Mouse (Mus musculus) ES-Bruce4 (cell line): ENCODE data around the gene Krt76.

Source experiments
- CTCF ChIP-seq: IDR thresholded peaks from one replicate; pipeline ENCODE4 v1.8.1; 2011; ENCODE audit warnings: low read depth, low read length
- EP300 ChIP-seq: IDR thresholded peaks from 2 replicates; pipeline ENCODE4 v1.6.1; 2011; ENCODE audit warnings: low read depth, low read length; ENCODE audit not compliant: insufficient read depth

- no peak for TF ChIP-seq CTCF
- no peak for TF ChIP-seq EP300
Observed at GRCm38 (mm10) chr15:101927340-101928080, 34.8 kb upstream of the Krt76 start.
